Mouse (Mus musculus) adrenal gland, postnatal 25 days (tissue): Measurements from ENCODE around the gene Vmn1r75. TPM values are rescaled to one million over a fixed set of nuclear protein-coding genes. Genes with fewer than 3 reads are reported as not detected.

Experiments
- DNase-seq: peaks from one replicate; pipeline ENCODE4 v3.0.0; 2021; ENCODE audit warnings: mixed read lengths
- long read RNA-seq: library from polyadenylated mRNA; stranded (forward); transcript quantifications from one replicate; pipeline ENCODE4 v2.0.0, GENCODE M21; 2021
- total RNA-seq: library from RNA; stranded (reverse); gene quantifications from 2 replicates; pipeline ENCODE4 v1.2.3, GENCODE M21; 2021

The Vmn1r75 gene
- total RNA-seq: not detected in 2 replicates
- long read RNA-seq: 0 reads

DNA sequence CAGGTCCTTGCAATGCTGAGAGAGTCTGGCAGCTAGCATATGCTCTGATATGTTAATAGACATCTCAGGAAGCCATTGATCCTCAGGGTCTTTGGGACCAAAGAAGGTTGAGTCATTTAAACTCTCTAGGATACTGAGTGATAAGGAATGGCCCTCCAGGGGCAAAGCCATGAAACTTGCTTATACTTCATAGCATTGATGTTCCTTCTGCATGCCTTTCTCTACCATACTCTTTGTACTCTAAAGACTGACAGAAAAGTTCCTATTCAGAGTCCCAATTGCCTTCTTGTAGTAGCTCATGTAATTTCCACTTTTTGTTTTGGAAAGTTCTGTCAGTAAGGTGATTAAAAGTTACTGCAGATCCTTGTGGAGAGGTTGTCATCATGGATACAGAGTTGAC lies at the start of gene Vmn1r75:
Gene Vmn1r75 (plus strand): TSS at position 301 of the 400 bp plus-strand sequence.
- no peak for DNase-seq

DNA sequence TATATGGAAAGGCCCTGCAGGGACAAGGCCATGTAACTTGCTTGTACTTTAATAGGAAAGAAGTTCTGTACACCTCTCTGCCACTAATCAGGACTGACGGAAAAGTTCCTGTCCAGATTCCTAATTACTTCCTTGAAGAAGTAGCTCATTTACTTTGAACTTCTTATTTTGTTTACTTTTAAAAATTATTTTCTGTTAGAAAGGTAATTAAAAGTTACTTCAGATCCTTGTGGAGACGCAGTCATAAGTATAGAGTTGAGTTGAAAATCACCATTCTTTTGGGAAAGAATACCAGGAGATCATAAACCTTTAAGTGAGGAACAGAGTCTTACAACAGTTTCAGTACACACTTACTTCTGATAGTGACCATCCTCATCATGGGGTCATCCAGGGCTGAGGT lies 40.8 kb upstream of the Vmn1r75 start, which contains the start of gene Vmn1r74:
Gene Vmn1r74 (plus strand): TSS at position 301 of the 400 bp plus-strand sequence.
- no peak for DNase-seq

Other genes with a start within 250 kb of the Vmn1r75 start
- not detected in 2 replicates for gene Vmn1r72, start 194.5 kb upstream of the Vmn1r75 start, total RNA-seq
- gene Vmn1r73, start 144.4 kb upstream of the Vmn1r75 start, total RNA-seq: not detected in 2 replicates
- not detected in 2 replicates for gene Vmn1r74, start 40.6 kb upstream of the Vmn1r75 start, total RNA-seq
- not detected in 2 replicates for gene Vmn1r76, start 63.6 kb downstream of the Vmn1r75 start, total RNA-seq
- gene Vmn1r77, start 162.1 kb downstream of the Vmn1r75 start, total RNA-seq: not detected in 2 replicates